Mouse (Mus musculus) limb, embryonic 11.5 days (tissue): ENCODE measurements around the gene Itpr2. TPM values are rescaled to one million over a fixed set of nuclear protein-coding genes. Genes with fewer than 3 reads are reported as not detected.

Source experiments
- ATAC-seq: fragments of 200-750 bp; cut with Nextera tagmentation; 2 replicates; pipeline ENCODE4 v1.8.0; 2017; ENCODE audit warnings: low read depth; ENCODE audit not compliant: insufficient number of reproducible peaks, low FRiP score, low TSS enrichment
- DNase-seq: peaks from one replicate; pipeline ENCODE4 v3.0.0-alpha.2; 2015; ENCODE audit warnings: low spot score
- H3K27ac ChIP-seq: fragments of 300-500 bp; sonication (generic); replicated peaks from 2 replicates; pipeline ENCODE4 v1.5.1; 2014; ENCODE audit warnings: low read depth, mild to moderate bottlenecking, low read length
- H3K27me3 ChIP-seq: fragments of 300-500 bp; sonication (generic); 2 replicates; pipeline ENCODE4 v1.6.1; 2014; ENCODE audit warnings: mild to moderate bottlenecking, low read length, mixed read lengths; ENCODE audit not compliant: control insufficient read depth, insufficient read depth
- H3K36me3 ChIP-seq: fragments of 300-500 bp; sonication (generic); 2 replicates; pipeline ENCODE4 v1.6.1; 2014; ENCODE audit warnings: mild to moderate bottlenecking, low read length, moderate library complexity, mixed read lengths; ENCODE audit not compliant: control insufficient read depth, insufficient read depth
- H3K4me1 ChIP-seq: fragments of 300-500 bp; sonication (generic); 2 replicates; pipeline ENCODE4 v1.6.1; 2014; ENCODE audit warnings: low read length, mixed read lengths; ENCODE audit not compliant: control insufficient read depth, insufficient read depth
- H3K4me2 ChIP-seq: fragments of 300-500 bp; sonication (generic); 2 replicates; pipeline ENCODE4 v1.6.1; 2014; ENCODE audit warnings: low read depth, mild to moderate bottlenecking, moderate library complexity; ENCODE audit not compliant: severe bottlenecking
- H3K4me3 ChIP-seq: fragments of 300-500 bp; sonication (generic); 2 replicates; pipeline ENCODE4 v1.5.1; 2014; ENCODE audit warnings: low read depth, low read length
- H3K9ac ChIP-seq: fragments of 300-500 bp; sonication (generic); 2 replicates; pipeline ENCODE4 v1.6.1; 2014; ENCODE audit warnings: mild to moderate bottlenecking, low read length
- H3K9me3 ChIP-seq: fragments of 300-500 bp; sonication (generic); 2 replicates; pipeline ENCODE4 v1.6.1; 2016; ENCODE audit warnings: low read length; ENCODE audit not compliant: control insufficient read depth
- WGBS: fragments of 180-500 bp; shearing (Covaris S2); extraction: QIAGEN DNeasy Blood & Tissue Kit; methylation state at CpG from one replicate; pipeline ENCODE4 v1.1.7; 2014; 5-methylcytosine and 5-hydroxymethylcytosine counted together
- polyA plus RNA-seq: library from polyadenylated mRNA; unstranded; fragments of >200 nt; fragmentation: Nextera tagmentation; extraction: Ambion mirVana; gene quantifications from 2 replicates; pipeline ENCODE4 v1.2.1, GENCODE M21; 2014

The Itpr2 gene
- polyA plus RNA-seq, 1 experiment from 2014 or later = 5.7 TPM

DNA sequence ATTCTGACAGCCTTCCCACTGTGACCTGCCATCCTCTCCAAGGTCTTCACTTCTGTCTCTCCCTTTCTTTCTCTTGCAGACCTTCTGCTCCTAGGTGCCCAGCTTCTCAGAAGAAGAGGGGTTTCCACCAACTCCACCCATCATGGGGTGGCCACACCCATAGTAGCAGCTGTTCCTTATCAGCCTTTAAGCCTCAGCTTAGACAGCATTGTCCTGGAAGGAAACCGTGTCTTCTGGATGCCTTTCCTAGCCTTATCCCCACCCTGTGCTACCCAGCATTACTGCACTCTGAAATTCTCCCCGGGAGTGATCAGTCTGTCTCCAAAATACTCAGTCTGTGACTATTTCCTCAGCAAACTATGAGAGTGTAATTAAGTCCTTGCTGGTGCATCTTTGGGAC, 245.6 kb downstream of the Itpr2 start:
- Histone ChIP-seq H3K4me1 (no peaks in the 10 kb centered on the region; the same call in 1 of the 2 replicates), H3K4me2 (no peak overlapping the region), H3K36me3 (no peaks in the 10 kb centered on the region), H3K27me3 (no peaks in the 10 kb centered on the region), H3K27ac (no peak overlapping the region), H3K9ac (no peak overlapping the region), H3K9me3 (no peaks in the 10 kb centered on the region), H3K4me3 (no peak overlapping the region)
- DNase-seq (no peak), ATAC-seq (no peak)
- WGBS = 64% methylated on average over 2 of the region's 2 CpGs

- Histone ChIP-seq H3K9ac (no peak overlapping the region), H3K4me3 (no peak overlapping the region), H3K27ac (no peak overlapping the region), H3K4me1 (no peaks in the 10 kb centered on the region; the same call in 1 of the 2 replicates), H3K36me3 (no peaks in the 10 kb centered on the region), H3K27me3 (no peaks in the 10 kb centered on the region), H3K4me2 (no peak overlapping the region), H3K9me3 (no peaks in the 10 kb centered on the region)
- WGBS = 93% methylated on average over 6 of the region's 6 CpGs
- no peak for ATAC-seq
- DNase-seq = no peak
Observed at GRCm38 (mm10) chr6:146255656-146256055, 246.4 kb downstream of the Itpr2 start.

GRCm38 (mm10) chr6:146254931-146255330, 247.1 kb downstream of the Itpr2 start:
- no peak for ATAC-seq
- DNase-seq = no peak

DNA sequence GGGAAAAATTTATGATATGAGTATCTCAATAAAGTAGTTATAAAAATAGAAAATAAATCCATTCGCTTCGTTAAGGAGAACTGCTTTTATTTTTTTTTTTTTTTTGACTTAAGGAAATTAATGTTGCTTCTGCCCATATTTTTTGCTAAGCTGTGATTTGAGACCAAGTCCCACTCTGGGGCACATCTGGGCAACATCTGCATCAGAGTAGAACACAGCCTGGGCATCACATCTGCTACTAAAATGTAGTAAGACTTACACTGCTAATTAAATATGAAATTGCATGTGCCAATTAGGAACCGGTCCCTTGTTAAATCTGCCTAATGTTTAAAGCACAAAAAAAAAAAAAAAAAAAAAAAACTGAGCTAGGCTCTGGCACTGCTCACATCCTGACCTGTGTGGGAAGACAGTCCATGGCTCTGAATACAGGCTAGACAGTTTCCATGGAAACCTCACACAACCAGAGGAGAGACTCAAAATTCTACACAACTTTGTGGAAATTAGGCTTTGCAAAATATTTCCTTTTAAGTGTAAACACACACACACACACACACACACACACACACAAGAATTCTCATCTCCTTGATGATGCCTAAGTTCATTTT, 247.7 kb downstream of the Itpr2 start:
- H3K27ac ChIP-seq = no peak overlapping the region
- ATAC-seq = peak; percentile 42; the same call in 1 of the 2 replicates

More at GRCm38 (mm10) chr6:146254931-146255330, 247.1 kb downstream of the Itpr2 start:
- Histone ChIP-seq H3K27ac (no peak overlapping the region), H3K27me3 (no peaks in the 10 kb centered on the region), H3K9ac (no peak overlapping the region), H3K4me3 (no peak overlapping the region), H3K9me3 (no peaks in the 10 kb centered on the region), H3K4me1 (no peaks in the 10 kb centered on the region; the same call in 1 of the 2 replicates), H3K36me3 (no peaks in the 10 kb centered on the region), H3K4me2 (no peak overlapping the region)
- 64% methylated on average over 9 of the region's 9 CpGs for WGBS

GRCm38 (mm10) chr6:146249096-146249495, 252.9 kb downstream of the Itpr2 start:
- 89% methylated on average over 6 of the region's 6 CpGs for WGBS
- H3K4me3 ChIP-seq = no peak overlapping the region
- no peak overlapping the region for H3K4me2 ChIP-seq
- H3K4me1 ChIP-seq = no peaks in the 10 kb centered on the region
- no peaks in the 10 kb centered on the region for H3K9me3 ChIP-seq
- H3K27me3 ChIP-seq = no peaks in the 10 kb centered on the region
- DNase-seq = no peak
- no peak overlapping the region for H3K27ac ChIP-seq
- H3K9ac ChIP-seq = no peak overlapping the region
- no peaks in the 10 kb centered on the region for H3K36me3 ChIP-seq
- ATAC-seq = no peak

More for the DNA sequence above, 247.7 kb downstream of the Itpr2 start:
- Histone ChIP-seq H3K27me3 (no peaks in the 10 kb centered on the region), H3K4me3 (no peak overlapping the region), H3K36me3 (no peaks in the 10 kb centered on the region), H3K4me2 (no peak overlapping the region), H3K4me1 (no peaks in the 10 kb centered on the region; the same call in 1 of the 2 replicates), H3K9ac (no peak overlapping the region), H3K9me3 (no peaks in the 10 kb centered on the region)
- no peak for DNase-seq
- WGBS = 57% methylated on average over 3 of the region's 3 CpGs

GRCm38 (mm10) chr6:146248341-146248740, 253.7 kb downstream of the Itpr2 start:
- ATAC-seq = no peak
- H3K4me3 ChIP-seq = no peak overlapping the region
- H3K36me3 ChIP-seq = no peaks in the 10 kb centered on the region
- H3K9ac ChIP-seq = no peak overlapping the region
- no peaks in the 10 kb centered on the region for H3K4me1 ChIP-seq
- H3K27me3 ChIP-seq = no peaks in the 10 kb centered on the region
- H3K4me2 ChIP-seq = no peak overlapping the region
- no peak overlapping the region for H3K27ac ChIP-seq
- WGBS = 83% methylated on average over 2 of the region's 2 CpGs
- DNase-seq = no peak
- H3K9me3 ChIP-seq = no peaks in the 10 kb centered on the region

DNA sequence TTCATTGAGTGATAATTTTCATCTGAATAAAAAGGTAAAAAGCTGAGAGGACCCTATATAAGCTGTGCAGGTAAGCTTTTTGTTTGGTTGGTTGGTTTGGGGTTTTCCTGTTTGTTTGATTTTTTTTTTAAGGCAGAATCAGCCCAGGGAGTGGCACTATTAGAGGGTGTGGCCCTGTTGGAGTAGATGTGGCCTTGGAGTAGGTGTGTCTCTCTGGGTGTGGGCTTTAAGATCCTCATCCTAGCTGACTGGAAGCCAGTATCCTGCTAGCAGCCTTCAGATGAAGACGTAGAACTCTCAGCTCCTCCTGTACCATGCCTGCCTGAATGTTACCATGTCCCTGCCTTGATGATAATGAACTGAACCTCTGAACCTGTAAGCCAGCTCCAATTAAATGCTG, 254.1 kb downstream of the Itpr2 start:
- no peak overlapping the region for H3K9ac ChIP-seq
- H3K4me1 ChIP-seq = no peaks in the 10 kb centered on the region
- no peak overlapping the region for H3K4me3 ChIP-seq
- H3K36me3 ChIP-seq = no peaks in the 10 kb centered on the region
- ATAC-seq (no peak), DNase-seq (no peak)
- H3K27ac ChIP-seq = no peak overlapping the region
- 74% methylated on average over 1 of the region's 1 CpGs for WGBS
- no peak overlapping the region for H3K4me2 ChIP-seq
- H3K27me3 ChIP-seq = no peaks in the 10 kb centered on the region
- H3K9me3 ChIP-seq = no peaks in the 10 kb centered on the region

DNA sequence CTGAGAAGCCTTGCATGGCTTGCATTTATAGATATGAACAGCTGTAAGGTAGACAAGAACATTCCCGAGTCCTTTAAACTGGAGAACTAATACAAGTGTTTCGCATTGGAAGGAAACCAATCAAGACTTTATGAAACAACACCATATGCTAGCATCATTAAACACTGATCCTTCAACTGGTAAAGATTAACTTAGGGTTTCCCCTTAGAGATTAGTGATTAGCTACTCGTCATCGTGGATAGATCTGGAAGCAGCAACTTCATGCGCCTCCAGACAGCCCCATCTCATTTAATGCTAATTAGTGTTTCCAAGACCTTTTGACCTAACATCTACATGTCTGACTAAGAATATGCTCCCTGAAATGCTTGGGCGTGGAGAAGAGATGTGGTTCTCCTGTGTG, 255.7 kb downstream of the Itpr2 start:
- no peak overlapping the region for H3K9ac ChIP-seq
- WGBS = 63% methylated on average over 6 of the region's 6 CpGs
- no peaks in the 10 kb centered on the region for H3K9me3 ChIP-seq
- no peak for DNase-seq
- no peaks in the 10 kb centered on the region for H3K4me1 ChIP-seq
- no peaks in the 10 kb centered on the region for H3K36me3 ChIP-seq
- H3K4me2 ChIP-seq = no peak overlapping the region
- no peak overlapping the region for H3K4me3 ChIP-seq
- no peak for ATAC-seq
- H3K27me3 ChIP-seq = no peaks in the 10 kb centered on the region
- no peak overlapping the region for H3K27ac ChIP-seq

DNA sequence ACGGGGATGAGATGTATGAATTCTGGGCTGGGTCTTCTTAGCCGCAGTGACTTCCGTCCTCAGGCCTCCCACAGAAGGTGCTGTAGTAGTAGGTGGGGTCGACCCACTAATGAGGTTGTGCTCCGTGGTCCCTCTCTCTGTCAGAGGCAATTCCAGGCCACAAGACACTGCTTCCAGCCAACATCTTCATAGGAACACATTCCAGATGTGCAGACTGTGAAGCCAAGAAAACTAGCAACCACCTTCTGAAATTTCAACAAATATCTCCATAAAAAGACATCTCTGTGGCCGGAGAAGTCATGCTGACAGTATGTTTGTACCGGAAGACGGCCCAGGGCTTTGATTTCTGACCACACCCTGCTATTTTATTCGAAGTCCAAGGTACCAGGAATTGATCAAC, 256.1 kb downstream of the Itpr2 start:
- H3K27ac ChIP-seq = no peak overlapping the region
- 85% methylated on average over 9 of the region's 9 CpGs for WGBS
- ATAC-seq (no peak), DNase-seq (no peak)
- no peaks in the 10 kb centered on the region for H3K4me1 ChIP-seq
- H3K9ac ChIP-seq = no peak overlapping the region
- no peaks in the 10 kb centered on the region for H3K36me3 ChIP-seq
- no peaks in the 10 kb centered on the region for H3K27me3 ChIP-seq
- H3K4me3 ChIP-seq = no peak overlapping the region
- no peak overlapping the region for H3K4me2 ChIP-seq
- H3K9me3 ChIP-seq = no peaks in the 10 kb centered on the region
